Mouse (Mus musculus) E14TG2a.4 (cell line): ENCODE results near the gene Fndc5.
A peak's percentile ranks its signal among the peaks of the same experiment; 100 is the strongest.

Source experiments
- H3K27me3 ChIP-seq: 2 replicates; pipeline ENCODE4 v1.6.1; 2014; ENCODE audit warnings: low read length, control low read depth; ENCODE audit not compliant: insufficient read depth
- H3K36me3 ChIP-seq: 2 replicates; pipeline ENCODE4 v1.6.1; 2014; ENCODE audit warnings: low read length, control low read depth; ENCODE audit not compliant: insufficient read depth
- H3K4me1 ChIP-seq: replicated peaks from 2 replicates; pipeline ENCODE4 v1.6.1; 2014; ENCODE audit warnings: low read depth, low read length, control low read depth
- H3K4me3 ChIP-seq: replicated peaks from 2 replicates; pipeline ENCODE4 v1.5.1; 2014; ENCODE audit warnings: mild to moderate bottlenecking, low read length
- H3K9me3 ChIP-seq: 2 replicates; pipeline ENCODE4 v1.6.1; 2014; ENCODE audit warnings: low read length, control low read depth
- CTCF ChIP-seq: conservative IDR thresholded peaks from 2 replicates; pipeline ENCODE4 v1.5.1; 2014; ENCODE audit warnings: low read length
- NANOG ChIP-seq: IDR thresholded peaks from 2 replicates; pipeline ENCODE4 v1.6.1; 2014; ENCODE audit warnings: borderline replicate concordance, low read length, mixed read lengths
- POU5F1 ChIP-seq: IDR thresholded peaks from 2 replicates; pipeline ENCODE4 v1.6.1; 2014; ENCODE audit warnings: low read length, borderline replicate concordance

The Fndc5 gene

DNA sequence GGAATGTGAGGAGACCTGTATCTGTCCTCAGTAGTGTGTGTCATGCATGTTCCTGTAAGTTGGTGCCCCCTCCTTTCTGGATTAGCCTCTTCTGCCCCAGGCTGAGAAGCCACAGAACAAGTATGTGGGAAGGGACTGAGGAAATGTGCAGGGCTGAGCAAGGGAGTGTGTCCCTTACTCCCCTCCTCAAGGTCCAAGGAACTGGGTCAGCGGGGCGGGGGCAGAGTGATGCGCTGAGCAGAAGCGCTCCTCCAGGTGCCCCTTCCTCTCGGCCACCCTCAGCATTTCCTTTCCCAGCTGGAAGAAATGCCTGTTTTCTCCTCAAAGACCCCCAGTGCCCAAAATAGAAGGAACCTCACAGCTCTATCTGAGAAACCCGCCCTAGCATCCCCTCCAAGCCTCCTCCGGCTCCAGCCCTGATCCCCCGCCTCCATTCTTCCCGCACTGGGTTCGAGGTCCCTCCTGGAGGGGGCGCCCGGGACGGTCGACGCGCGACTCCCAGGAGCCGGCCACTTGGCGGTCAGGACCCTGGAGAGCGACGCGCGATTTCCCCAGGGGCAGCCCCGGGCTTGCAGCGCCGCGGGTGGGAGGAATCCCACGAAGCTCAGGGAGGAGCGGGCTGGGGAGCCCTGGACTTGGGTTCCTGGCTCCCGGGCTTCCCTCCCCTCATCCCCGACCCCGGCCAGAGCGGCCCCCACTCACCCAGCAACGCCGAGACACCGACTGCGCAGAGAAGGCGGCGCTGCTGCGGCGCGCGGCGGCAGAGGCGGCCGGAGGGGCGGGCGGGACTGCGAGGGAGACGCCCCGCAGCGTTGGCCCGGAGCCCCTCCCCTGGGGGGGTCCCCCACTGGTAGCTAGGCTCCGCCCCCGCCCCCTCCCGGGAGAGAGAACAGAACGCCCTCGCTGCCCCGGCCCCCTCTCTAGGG is 16.0 kb upstream of the Fndc5 start:
- H3K36me3 ChIP-seq: no peaks in the 10 kb centered on the region
- peaks cover 88% of the 10 kb centered on the region for H3K27me3 ChIP-seq
- H3K4me3 ChIP-seq: peak overlapping the region; percentile 84
- peaks cover 50% of the 10 kb centered on the region for H3K4me1 ChIP-seq
- H3K9me3 ChIP-seq: no peaks in the 10 kb centered on the region
- TF ChIP-seq POU5F1: no peak
- TF ChIP-seq NANOG: no peak
- TF ChIP-seq CTCF: no peak; the same call in 1 of the 2 replicates

DNA sequence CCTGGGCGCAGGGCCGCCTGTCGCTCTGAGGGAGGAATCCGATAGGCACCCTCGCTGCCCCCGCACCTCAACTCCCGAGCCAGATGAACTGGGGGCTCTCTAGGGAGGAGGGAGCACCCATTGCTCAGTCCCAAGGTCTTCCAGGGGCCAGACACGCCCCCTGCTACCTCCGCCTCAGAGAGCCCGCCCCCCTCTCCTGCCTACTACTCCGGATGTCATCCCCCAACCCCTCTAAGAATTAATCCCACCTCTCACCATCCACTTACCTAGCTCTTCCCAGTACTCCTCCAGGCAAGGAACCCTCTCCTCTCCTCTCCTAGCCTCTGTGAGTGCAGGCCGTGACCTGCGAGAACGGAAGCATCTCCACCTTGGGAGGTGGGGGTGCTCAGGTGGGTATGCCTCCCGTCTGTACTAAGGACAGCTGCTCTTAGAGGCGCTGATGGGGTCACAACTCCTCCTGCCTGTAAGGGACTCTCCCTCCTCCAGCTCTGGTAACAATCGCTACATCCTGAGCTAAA is 15.2 kb upstream of the Fndc5 start, which contains the start of gene Hpca:
Gene Hpca, minus strand, starts transcription at position 468 of the 518 bp plus-strand sequence.
- Histone ChIP-seq H3K27me3 (peaks cover 81% of the 10 kb centered on the region), H3K9me3 (no peaks in the 10 kb centered on the region), H3K4me1 (peaks cover 58% of the 10 kb centered on the region), H3K4me3 (peak within 1 kb of the TSS; percentile 84), H3K36me3 (no peaks in the 10 kb centered on the region)
- no peak for TF ChIP-seq POU5F1
- no peak for TF ChIP-seq CTCF
- TF ChIP-seq NANOG: no peak

DNA sequence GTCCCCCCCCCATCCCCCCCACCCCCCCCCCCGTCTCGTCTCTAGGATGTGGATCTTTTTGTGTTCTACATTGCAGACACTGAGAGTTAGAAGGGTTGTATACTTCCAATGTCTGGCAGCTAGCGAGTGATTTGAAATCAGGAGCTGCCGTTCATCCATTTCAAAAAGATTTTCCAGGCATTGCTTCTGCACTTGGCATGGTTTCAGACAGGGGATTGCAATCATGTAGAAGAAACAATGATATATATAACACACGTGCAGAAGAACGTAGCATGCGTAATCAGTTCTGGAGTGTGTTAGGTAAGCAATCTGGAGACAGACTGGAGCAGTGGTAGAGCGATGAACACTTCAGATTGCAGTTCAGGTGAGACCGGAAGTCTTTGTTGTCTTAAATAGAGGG is 14.7 kb upstream of the Fndc5 start:
- no peaks in the 10 kb centered on the region for H3K9me3 ChIP-seq
- peaks cover 76% of the 10 kb centered on the region for H3K27me3 ChIP-seq
- H3K4me1 ChIP-seq: peaks cover 59% of the 10 kb centered on the region
- no peaks in the 10 kb centered on the region for H3K36me3 ChIP-seq
- no peak overlapping the region for H3K4me3 ChIP-seq
- TF ChIP-seq NANOG: no peak
- TF ChIP-seq POU5F1: no peak
- no peak for TF ChIP-seq CTCF

DNA sequence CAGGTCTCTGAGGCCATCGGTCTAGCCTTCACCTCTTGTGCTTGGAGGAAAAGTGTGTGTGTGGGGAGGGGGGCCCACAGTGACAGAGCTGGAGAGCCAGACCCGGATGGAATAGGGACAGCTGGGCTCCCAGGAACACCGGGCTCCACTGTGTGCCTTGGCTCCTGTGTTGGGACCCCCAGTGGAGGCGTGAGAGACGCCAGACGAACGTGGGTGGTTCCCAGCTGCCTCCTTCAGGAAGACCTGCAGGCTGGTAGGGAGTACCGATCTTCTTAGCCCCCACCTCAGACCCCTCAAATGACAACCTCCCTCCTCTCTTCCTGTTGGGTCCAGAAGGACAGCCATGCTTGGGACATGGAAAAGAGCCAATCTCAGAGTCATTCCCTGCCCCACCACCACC is 14.1 kb upstream of the Fndc5 start:
- no peak for TF ChIP-seq POU5F1
- no peak for TF ChIP-seq NANOG
- no peak for TF ChIP-seq CTCF
- Histone ChIP-seq H3K4me1 (peaks cover 59% of the 10 kb centered on the region), H3K9me3 (no peaks in the 10 kb centered on the region), H3K4me3 (no peak overlapping the region), H3K36me3 (no peaks in the 10 kb centered on the region), H3K27me3 (peaks cover 70% of the 10 kb centered on the region)

DNA sequence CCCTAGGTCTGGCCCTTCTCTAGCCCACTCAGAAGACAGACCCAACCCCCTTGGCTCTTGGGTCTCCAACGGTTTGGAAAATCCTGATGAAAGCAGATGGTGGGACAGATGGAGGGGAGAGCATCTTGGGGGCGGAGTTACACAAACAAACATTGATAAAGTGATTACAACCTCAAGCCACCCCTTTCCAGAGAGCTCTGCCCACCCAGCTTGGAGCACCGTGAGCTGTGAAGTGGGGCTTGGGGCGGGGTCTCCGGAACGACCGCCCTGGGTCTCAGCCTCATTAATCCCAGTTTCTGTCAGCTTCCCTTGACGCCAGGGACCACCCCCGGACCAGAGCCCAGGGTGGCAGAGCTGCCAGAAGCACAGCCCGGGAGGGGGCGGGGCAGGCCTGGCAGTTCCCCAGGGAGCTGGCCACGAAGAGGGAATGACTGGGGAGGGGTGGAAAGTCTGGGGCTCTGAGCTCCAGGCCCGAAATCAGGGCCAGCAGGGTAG is 12.1 kb upstream of the Fndc5 start:
- no peak for TF ChIP-seq CTCF
- no peak for TF ChIP-seq POU5F1
- TF ChIP-seq NANOG: no peak
- H3K9me3 ChIP-seq: no peaks in the 10 kb centered on the region
- H3K36me3 ChIP-seq: no peaks in the 10 kb centered on the region
- peaks cover 52% of the 10 kb centered on the region for H3K27me3 ChIP-seq
- peaks cover 69% of the 10 kb centered on the region for H3K4me1 ChIP-seq
- H3K4me3 ChIP-seq: peak overlapping the region; percentile 66

DNA sequence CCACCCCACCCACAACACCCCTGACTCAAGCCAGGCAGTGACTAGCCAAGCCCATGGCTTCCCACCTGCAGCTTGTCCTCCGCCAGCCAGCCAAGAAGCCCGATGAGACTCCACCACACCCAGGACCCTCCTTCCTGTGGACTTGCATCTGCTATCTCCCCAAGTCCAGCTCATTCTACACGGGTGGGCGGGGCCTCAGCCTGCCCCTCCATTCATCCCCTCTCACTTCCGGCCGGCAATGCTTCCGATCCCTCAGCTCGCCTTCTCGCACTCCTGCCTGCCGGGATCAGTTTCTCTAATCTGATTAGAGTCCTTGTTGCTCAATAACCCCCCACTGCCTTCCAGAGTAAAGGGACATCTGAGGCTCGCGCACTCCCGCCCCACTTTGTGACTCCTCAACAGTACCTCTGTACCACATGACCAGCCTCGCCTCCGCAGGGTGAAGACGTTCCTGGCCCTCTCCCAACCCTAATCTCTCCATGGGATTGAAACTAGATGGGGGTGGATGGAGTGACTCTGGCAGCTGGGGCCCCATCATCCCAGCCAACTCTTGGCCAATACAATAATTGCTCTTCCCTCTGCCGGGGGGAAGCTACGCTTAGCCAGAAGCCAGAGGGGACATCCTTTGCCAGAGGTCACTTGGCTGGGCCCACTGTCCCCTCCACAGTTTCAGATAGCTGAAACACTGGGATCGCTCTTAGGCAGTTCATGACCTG is 10.9 kb upstream of the Fndc5 start:
- Histone ChIP-seq H3K36me3 (no peaks in the 10 kb centered on the region), H3K4me1 (peaks cover 69% of the 10 kb centered on the region), H3K9me3 (no peaks in the 10 kb centered on the region), H3K27me3 (peaks cover 41% of the 10 kb centered on the region), H3K4me3 (peak overlapping the region; percentile 66)
- TF ChIP-seq POU5F1: no peak
- no peak for TF ChIP-seq NANOG
- TF ChIP-seq CTCF: no peak

DNA sequence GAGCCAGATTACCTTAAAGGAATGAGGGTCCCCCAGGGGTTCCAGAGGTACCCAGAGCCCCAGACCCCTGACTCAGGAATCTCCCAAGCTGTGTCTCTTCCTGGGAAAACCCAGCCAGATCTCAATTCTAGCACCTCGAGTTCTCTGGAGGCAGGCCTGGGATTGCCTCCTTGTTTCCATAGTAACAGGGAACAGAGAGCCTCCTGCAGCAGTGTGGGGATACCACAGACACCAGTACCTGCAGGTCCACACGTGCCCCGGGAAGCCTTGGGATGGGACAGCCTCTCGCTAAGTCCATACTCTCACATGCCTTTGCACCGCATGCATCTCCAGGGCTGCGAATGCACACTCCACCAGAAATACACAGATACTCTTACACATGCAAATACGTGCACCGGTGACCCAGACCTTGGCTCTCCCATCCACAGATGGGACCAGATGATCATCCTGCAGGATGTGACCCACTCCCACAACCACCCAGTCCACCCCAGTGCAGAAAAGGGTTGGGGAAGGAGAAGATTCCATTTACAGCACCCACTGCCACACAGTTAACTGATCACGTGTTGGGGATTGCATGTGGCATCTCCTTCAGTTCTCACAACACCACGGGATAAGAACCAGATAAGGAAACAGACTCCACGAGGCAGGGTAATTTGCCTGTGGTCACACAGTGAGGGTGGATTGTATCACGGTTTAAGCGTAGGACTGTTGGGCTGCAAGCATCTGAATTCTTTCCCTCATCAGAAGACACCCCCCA is 8.0 kb upstream of the Fndc5 start:
- no peak for TF ChIP-seq NANOG
- no peak for TF ChIP-seq POU5F1
- no peak for TF ChIP-seq CTCF
- H3K27me3 ChIP-seq: peaks cover 23% of the 10 kb centered on the region
- no peaks in the 10 kb centered on the region for H3K36me3 ChIP-seq

More for the DNA sequence above, 8.0 kb upstream of the Fndc5 start:
- H3K4me3 ChIP-seq: no peak overlapping the region
- H3K9me3 ChIP-seq: no peaks in the 10 kb centered on the region
- H3K4me1 ChIP-seq: peaks cover 61% of the 10 kb centered on the region
